Mouse (Mus musculus): ENCODE data around the gene 2310033P09Rik.

Gene 2310033P09Rik

GRCm38 (mm10) chr11:59221604-59222003 lies 13.5 kb downstream of the 2310033P09Rik start:
- TF ChIP-seq POU5F1 (IDR thresholded peaks at IDR 0.05; ENCODE audit: borderline replicate concordance, low read length), result no peak
- TF ChIP-seq CTCF (conservative IDR thresholded peaks at IDR 0.05; ENCODE audit: low read length), result no peak
- no peak for TF ChIP-seq NANOG (IDR thresholded peaks at IDR 0.05; ENCODE audit: borderline replicate concordance, low read length)

GRCm38 (mm10) chr11:59222306-59222705 lies 14.2 kb downstream of the 2310033P09Rik start:
- no peaks in the 10 kb centered on the region for H3K9me3 ChIP-seq (ENCODE audit: low read length)
- peaks cover 97% of the 10 kb centered on the region for H3K4me1 ChIP-seq (replicated peaks; ENCODE audit: low read depth, low read length)
- no peak overlapping the region for H3K4me3 ChIP-seq (replicated peaks; ENCODE audit: low read length)
- no peak for TF ChIP-seq POU5F1 (IDR thresholded peaks at IDR 0.05; ENCODE audit: borderline replicate concordance, low read length)
- TF ChIP-seq CTCF (conservative IDR thresholded peaks at IDR 0.05; ENCODE audit: low read length), result no peak
- no peak for TF ChIP-seq NANOG (IDR thresholded peaks at IDR 0.05; ENCODE audit: borderline replicate concordance, low read length)
- H3K27me3 ChIP-seq (ENCODE audit: insufficient read depth, low read length), result no peaks in the 10 kb centered on the region
- H3K36me3 ChIP-seq (ENCODE audit: insufficient read depth, low read length), result peaks cover 88% of the 10 kb centered on the region

More at GRCm38 (mm10) chr11:59221604-59222003, 13.5 kb downstream of the 2310033P09Rik start:
- Histone ChIP-seq H3K36me3 (ENCODE audit: insufficient read depth, low read length) (peaks cover 84% of the 10 kb centered on the region), H3K9me3 (ENCODE audit: low read length) (no peaks in the 10 kb centered on the region), H3K27me3 (ENCODE audit: insufficient read depth, low read length) (no peaks in the 10 kb centered on the region), H3K4me3 (replicated peaks; ENCODE audit: low read length) (no peak overlapping the region; the same call in 1 of the 2 replicates), H3K4me1 (replicated peaks; ENCODE audit: low read depth, low read length) (peaks cover 97% of the 10 kb centered on the region)

- H3K27me3 ChIP-seq (ENCODE audit: insufficient read depth, low read length), result no peaks in the 10 kb centered on the region
- H3K4me1 ChIP-seq (replicated peaks; ENCODE audit: low read depth, low read length), result peaks cover 87% of the 10 kb centered on the region
- TF ChIP-seq CTCF (conservative IDR thresholded peaks at IDR 0.05; ENCODE audit: low read length) (no peak), NANOG (IDR thresholded peaks at IDR 0.05; ENCODE audit: borderline replicate concordance, low read length) (no peak)
- H3K4me3 ChIP-seq (replicated peaks; ENCODE audit: low read length), result no peak overlapping the region
- peaks cover 72% of the 10 kb centered on the region for H3K36me3 ChIP-seq (ENCODE audit: insufficient read depth, low read length)
- no peaks in the 10 kb centered on the region for H3K9me3 ChIP-seq (ENCODE audit: low read length)
Observed at GRCm38 (mm10) chr11:59224025-59224424, 15.9 kb downstream of the 2310033P09Rik start.

GRCm38 (mm10) chr11:59224470-59224869 lies 16.3 kb downstream of the 2310033P09Rik start:
- Histone ChIP-seq H3K36me3 (ENCODE audit: insufficient read depth, low read length) (peaks cover 70% of the 10 kb centered on the region), H3K4me3 (replicated peaks; ENCODE audit: low read length) (no peak overlapping the region), H3K27me3 (ENCODE audit: insufficient read depth, low read length) (no peaks in the 10 kb centered on the region), H3K4me1 (replicated peaks; ENCODE audit: low read depth, low read length) (peaks cover 87% of the 10 kb centered on the region), H3K9me3 (ENCODE audit: low read length) (no peaks in the 10 kb centered on the region)
- TF ChIP-seq CTCF (conservative IDR thresholded peaks at IDR 0.05; ENCODE audit: low read length) (no peak), NANOG (IDR thresholded peaks at IDR 0.05; ENCODE audit: borderline replicate concordance, low read length) (no peak)

GRCm38 (mm10) chr11:59225167-59225566 lies 17.0 kb downstream of the 2310033P09Rik start:
- TF ChIP-seq CTCF (conservative IDR thresholded peaks at IDR 0.05; ENCODE audit: low read length) (no peak), NANOG (IDR thresholded peaks at IDR 0.05; ENCODE audit: borderline replicate concordance, low read length) (no peak), POU5F1 (IDR thresholded peaks at IDR 0.05; ENCODE audit: borderline replicate concordance, low read length) (no peak)
- Histone ChIP-seq H3K27me3 (ENCODE audit: insufficient read depth, low read length) (no peaks in the 10 kb centered on the region), H3K36me3 (ENCODE audit: insufficient read depth, low read length) (peaks cover 66% of the 10 kb centered on the region), H3K4me3 (replicated peaks; ENCODE audit: low read length) (no peak overlapping the region), H3K4me1 (replicated peaks; ENCODE audit: low read depth, low read length) (peaks cover 81% of the 10 kb centered on the region), H3K9me3 (ENCODE audit: low read length) (no peaks in the 10 kb centered on the region)

- Histone ChIP-seq H3K36me3 (ENCODE audit: insufficient read depth, low read length) (peaks cover 55% of the 10 kb centered on the region), H3K4me3 (replicated peaks; ENCODE audit: low read length) (peak overlapping the region; percentile 99), H3K27me3 (ENCODE audit: insufficient read depth, low read length) (no peaks in the 10 kb centered on the region), H3K9me3 (ENCODE audit: low read length) (no peaks in the 10 kb centered on the region), H3K4me1 (replicated peaks; ENCODE audit: low read depth, low read length) (peaks cover 76% of the 10 kb centered on the region)
- TF ChIP-seq CTCF (conservative IDR thresholded peaks at IDR 0.05; ENCODE audit: low read length) (no peak), NANOG (IDR thresholded peaks at IDR 0.05; ENCODE audit: borderline replicate concordance, low read length) (no peak), POU5F1 (IDR thresholded peaks at IDR 0.05; ENCODE audit: borderline replicate concordance, low read length) (no peak)
Observed at GRCm38 (mm10) chr11:59226251-59226650, 18.1 kb downstream of the 2310033P09Rik start.

GRCm38 (mm10) chr11:59226787-59227603 lies 18.9 kb downstream of the 2310033P09Rik start:
- peaks cover 48% of the 10 kb centered on the region for H3K36me3 ChIP-seq (ENCODE audit: insufficient read depth, low read length)
- no peaks in the 10 kb centered on the region for H3K27me3 ChIP-seq (ENCODE audit: insufficient read depth, low read length)
- H3K4me3 ChIP-seq (replicated peaks; ENCODE audit: low read length), result peak overlapping the region; percentile 99
- peaks cover 68% of the 10 kb centered on the region for H3K4me1 ChIP-seq (replicated peaks; ENCODE audit: low read depth, low read length)
- TF ChIP-seq CTCF (conservative IDR thresholded peaks at IDR 0.05; ENCODE audit: low read length) (no peak), NANOG (IDR thresholded peaks at IDR 0.05; ENCODE audit: borderline replicate concordance, low read length) (no peak), POU5F1 (IDR thresholded peaks at IDR 0.05; ENCODE audit: borderline replicate concordance, low read length) (no peak)
- H3K9me3 ChIP-seq (ENCODE audit: low read length), result no peaks in the 10 kb centered on the region

- Histone ChIP-seq H3K4me3 (replicated peaks; ENCODE audit: low read length) (peak overlapping the region; percentile 99), H3K27me3 (ENCODE audit: insufficient read depth, low read length) (no peaks in the 10 kb centered on the region), H3K9me3 (ENCODE audit: low read length) (no peaks in the 10 kb centered on the region), H3K4me1 (replicated peaks; ENCODE audit: low read depth, low read length) (peaks cover 63% of the 10 kb centered on the region), H3K36me3 (ENCODE audit: insufficient read depth, low read length) (peaks cover 42% of the 10 kb centered on the region)
- TF ChIP-seq POU5F1 (IDR thresholded peaks at IDR 0.05; ENCODE audit: borderline replicate concordance, low read length), result no peak
- no peak for TF ChIP-seq NANOG (IDR thresholded peaks at IDR 0.05; ENCODE audit: borderline replicate concordance, low read length)
- no peak for TF ChIP-seq CTCF (conservative IDR thresholded peaks at IDR 0.05; ENCODE audit: low read length)
Observed at GRCm38 (mm10) chr11:59227604-59228121, 19.5 kb downstream of the 2310033P09Rik start.
